Mouse (Mus musculus): ENCODE results near the gene Ppm1l.

DNA sequence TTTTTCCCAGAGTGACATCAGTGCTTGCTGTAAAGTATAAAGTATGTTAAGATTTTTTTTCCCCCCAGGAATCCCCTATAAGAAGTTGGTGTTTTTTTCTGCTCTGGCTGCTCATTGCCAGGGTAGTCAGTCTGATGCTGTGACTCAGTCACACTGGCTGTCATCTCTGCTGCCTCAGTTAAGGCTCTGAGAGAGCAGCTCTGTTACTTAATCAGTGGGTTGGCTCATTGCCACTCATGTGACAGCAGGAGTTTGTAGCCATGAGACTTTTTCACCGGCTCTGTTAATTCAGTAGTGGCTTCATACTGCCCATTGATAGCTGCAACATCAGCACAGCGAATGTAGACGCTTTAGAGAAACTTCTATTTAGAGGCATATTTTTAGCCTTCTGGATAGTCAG, 163.3 kb downstream of the Ppm1l start:
- no peak for TF ChIP-seq CTCF (IDR thresholded peaks at IDR 0.05)
- no peak for TF ChIP-seq EP300 (IDR thresholded peaks at IDR 0.05; ENCODE audit: insufficient read depth, low read depth, low read length)
- TF ChIP-seq POLR2A (IDR thresholded peaks at IDR 0.05; ENCODE audit: insufficient read depth, low read depth, low read length), result no peak

All from heart, adult 2 months (tissue).